Mouse (Mus musculus) kidney, adult 11 months (tissue): ENCODE results near the gene Erbb2.
A peak's percentile ranks its signal among the peaks of the same experiment; 100 is the strongest.

ENCODE experiments used
- DNase-seq: peaks from one replicate; pipeline ENCODE4 v3.0.0; 2022

Erbb2 gene

DNA sequence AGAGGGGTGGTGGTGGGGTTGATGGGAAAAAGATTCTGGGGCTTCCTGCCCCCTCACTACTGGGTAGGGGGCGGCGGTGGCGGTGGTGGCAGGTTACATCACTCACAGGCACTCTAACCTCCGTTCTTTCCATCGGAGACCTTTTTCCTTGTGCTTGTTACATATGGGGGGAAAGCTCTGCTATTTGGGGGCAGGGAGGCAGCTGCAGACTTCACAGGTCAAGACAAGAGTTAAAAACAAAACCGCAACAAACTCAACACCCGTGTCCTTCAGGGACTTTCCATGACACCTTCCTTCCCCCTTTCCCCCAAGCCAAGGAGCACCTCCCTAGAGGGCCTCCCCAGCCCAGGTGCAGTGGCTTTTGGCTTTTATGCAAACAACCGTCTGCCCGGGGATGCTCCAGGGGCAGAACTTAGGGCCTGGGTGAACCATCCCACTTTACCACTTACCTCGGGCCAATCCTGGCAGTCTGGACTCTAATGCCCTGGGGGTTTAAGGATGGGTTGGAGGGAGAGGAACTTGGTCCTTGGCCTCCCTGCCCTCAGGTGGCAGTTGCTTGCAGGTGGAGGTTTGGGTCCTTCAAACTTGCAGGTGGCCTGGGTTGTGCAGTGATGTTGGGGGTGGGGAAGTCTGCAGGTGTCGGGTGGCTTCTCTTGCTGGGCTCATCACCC is 46.9 kb downstream of the Erbb2 start:
- no peak for DNase-seq

DNA sequence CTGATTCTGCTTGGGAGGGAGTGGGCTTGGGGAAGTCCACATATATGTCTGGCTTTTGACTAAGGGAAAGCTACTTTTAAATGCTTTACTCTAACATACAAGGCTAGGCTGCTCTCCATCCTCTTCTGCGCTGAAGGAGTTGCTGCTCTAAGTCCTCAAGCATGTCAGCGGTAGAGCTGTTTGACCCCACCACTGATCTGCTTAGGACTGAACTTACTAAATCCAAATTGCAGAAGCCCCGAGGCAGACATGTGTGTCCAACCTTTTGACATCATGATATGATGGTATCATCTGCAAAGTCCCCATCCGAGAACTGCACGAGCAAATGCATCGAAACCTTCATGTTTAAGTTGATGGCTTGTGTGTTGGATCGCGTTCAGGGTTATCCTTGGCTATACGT is 47.6 kb downstream of the Erbb2 start:
- DNase-seq, result no peak

DNA sequence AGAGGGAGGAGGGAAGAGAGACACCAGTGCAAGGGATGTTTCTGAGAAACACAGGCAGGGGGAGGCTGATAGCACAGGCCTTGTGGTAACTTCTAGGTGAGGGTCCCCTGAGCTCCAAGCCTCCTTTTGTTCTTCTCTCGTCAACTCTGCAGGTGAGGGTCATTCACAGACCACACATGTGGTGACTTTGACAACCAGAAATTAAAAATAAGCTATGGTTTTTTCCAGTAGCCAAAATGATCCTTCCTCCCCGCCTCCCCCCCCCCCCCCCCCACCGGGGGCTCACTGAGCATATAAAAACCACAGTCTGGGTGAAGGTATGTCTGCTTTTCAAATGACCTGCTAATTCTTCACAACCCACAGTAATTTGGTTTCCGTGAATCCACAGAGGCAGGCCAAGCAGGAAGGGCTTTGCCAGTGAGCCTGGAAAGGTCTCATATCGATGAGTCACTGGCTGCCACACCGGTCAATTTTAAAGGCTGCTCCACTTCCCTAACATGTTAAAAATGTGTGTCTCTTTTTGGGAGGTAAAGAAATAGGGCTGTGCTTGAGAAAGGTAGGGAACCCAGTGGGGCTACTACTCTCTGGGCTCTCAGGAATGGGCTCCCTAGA is 48.9 kb downstream of the Erbb2 start:
- DNase-seq, result no peak

DNA sequence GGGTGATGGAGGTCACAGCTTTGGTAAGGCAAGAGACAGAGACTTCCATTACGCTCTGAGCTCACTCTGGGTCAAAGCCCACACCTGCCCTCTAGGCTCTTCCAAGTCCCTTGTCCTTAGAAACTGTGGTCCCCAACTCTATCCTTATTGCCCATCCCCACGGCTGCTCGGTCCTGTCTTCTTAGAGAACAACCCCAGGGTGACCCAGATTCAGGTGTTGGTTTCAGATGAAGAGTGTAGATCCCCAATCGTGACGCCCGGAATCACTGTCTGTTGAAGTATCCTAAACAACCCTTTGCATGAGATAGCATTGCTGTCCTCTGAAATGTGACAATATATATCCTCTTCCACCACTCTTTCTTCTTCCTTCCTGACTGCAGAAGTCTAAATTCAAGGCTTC is 50.0 kb downstream of the Erbb2 start:
- no peak for DNase-seq

DNA sequence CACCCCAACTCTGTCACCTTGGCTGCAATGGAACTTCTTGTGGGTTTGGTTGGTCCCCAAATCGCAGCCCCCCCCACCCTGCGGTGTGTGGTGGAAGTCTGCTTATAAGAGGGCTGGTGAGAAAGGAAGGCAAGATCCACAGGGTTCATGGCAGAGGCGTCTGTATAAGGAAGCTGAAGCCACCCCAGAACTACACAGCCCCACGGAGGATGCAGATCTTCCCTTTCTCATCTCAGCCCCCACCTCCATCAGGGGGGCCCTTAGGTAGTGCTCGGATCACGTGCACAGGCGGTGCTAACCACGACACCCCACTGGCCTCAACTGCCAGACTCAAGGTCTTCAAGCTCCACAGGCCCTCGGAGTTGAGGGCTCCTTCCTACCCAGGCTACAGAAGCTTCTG is 51.6 kb downstream of the Erbb2 start:
- no peak for DNase-seq

DNA sequence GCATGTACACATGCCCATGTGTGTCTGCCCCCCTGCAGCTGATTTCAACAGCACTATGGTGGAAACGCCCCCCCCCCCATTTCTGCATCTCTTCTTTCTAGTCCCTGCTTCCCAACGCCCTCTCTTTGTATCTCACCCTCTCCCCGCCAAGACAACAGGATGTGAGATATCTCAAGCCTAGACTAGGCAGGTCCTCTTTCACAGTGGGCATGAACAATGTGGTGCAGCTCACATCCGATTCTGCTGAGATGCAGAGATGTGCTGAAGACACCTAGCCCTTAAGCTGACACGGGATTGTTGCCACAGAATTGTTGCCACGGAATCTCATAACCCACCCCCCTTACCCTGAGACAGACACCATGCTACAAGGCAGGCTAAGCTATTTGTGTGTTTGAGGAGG is 52.2 kb downstream of the Erbb2 start:
- DNase-seq, result no peak

DNA sequence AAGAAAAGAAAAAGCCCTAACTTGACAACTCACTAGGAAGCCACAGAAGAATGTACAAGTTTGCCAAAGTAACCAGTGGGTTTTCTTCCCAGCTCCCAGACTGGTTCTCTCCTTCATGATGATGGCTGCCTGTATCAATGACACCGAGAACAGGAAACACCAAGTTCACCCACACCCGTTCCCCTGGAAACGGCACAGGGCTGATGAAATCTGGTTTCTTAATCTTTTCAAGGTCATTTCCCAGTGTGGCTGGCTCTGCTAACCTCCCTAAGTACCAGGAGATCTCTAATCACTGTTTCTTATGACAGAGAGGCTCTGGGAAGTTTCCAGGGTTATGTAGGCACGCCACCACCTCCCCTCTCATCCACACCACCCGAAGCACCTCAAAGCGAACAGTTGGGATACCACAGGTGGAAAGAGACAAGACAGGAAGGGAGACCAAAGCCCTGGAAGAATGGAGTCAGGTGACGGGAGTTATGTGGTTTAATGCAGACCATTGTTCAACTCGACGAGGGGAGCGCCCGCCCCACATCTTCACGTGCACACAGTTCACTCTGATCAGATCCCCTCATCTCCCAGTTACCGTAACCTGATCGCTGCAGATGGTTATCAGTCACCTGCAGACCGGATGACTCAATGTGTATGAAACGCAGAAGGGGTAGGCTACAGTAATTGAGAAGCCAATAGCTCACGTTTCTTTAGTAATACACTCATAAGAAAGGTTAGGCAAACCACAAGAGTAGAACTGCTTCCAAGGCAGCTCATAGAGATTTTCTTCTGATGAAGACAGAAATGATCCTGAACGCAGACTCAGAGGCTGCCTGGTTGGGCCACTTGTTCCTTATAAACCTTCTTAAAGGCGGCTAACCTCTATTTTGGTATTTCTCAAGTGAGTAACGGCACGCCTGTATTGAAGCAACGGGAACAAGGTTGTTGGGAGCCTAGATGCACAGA is 57.8 kb downstream of the Erbb2 start:
- DNase-seq, result no peak

DNA sequence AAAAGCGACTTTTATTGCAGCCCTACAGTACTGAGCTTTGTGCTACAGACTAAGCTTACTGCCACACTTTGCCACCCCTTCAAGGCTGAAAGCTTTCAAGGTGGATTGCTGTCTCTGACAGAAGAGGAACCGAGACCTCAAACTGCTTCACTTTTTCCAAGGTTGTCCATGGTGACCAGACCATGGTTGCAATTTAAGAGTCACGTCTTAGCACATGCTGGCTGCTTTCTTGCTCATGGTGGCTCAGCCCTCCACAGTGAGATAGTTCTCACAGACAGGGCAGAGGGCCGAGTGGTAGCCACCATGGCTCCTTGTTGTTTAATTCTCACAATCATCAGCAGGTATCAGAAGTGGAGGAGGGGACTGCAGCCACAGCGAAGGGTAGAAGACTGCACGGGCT is 58.5 kb downstream of the Erbb2 start:
- no peak for DNase-seq

DNA sequence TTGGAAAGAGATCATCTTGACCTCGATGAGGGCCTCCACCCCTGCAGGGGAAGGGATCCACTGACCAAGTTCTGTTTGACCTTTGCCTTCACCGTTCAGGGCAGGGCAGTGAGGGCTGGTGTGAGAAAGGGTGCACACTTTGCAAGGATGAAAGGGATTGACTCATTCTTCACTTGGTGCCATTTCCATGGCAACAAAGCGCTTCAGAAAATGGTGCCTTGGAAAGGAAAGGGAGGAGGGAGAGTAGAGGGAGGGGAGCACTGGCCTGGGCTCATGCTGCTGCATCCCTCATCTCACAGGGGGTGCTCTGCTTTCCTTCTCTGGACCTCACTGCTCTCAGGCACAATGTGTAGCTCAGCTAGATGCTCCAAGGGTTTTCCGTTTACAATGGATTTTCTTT is 60.4 kb downstream of the Erbb2 start:
- no peak for DNase-seq

DNA sequence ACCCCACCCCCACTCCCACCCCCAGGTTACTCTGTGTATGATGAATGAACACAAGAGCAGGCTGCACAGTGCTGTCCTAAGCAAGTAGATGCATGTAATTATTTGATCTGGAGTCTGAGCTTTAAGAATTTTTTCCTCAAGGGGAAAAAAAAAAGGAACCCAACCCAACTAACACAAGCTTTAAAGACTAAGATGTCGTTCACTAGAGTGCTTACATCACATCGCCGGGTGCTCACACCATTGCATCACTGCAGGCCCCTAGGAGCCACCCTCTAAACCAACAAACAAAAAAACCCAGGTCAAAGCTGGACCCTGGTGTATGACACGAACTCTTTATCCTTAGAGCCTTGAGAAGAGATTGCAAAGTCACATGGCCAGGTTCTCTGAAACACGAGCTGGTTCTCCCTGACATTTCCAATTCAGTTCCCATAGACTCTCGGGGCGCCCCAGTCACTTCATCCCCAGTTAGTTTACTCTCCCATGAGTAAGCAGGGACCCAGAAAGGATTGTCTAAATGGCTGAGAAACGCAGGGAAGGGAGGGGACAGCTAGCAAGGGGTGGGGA is 61.7 kb downstream of the Erbb2 start:
- no peak for DNase-seq

DNA sequence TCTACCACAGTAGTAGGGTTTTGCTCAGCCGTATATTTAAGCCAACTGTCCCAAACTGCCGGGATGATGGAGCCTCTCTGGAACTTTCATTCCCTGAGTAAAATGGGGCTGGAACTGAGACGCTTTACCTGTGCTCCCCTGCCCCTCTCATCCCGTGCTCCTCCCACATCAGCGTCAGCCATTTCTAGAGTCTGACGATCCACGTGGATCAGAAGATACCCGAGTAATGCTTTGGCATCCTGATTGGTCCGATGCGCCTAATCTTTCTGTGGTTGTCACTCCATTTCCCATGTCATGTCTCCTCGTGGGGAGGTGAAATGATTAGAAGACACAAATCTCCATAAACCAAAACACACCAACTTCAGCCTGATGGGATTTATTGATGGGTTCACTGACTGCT is 62.7 kb downstream of the Erbb2 start:
- no peak for DNase-seq

DNA sequence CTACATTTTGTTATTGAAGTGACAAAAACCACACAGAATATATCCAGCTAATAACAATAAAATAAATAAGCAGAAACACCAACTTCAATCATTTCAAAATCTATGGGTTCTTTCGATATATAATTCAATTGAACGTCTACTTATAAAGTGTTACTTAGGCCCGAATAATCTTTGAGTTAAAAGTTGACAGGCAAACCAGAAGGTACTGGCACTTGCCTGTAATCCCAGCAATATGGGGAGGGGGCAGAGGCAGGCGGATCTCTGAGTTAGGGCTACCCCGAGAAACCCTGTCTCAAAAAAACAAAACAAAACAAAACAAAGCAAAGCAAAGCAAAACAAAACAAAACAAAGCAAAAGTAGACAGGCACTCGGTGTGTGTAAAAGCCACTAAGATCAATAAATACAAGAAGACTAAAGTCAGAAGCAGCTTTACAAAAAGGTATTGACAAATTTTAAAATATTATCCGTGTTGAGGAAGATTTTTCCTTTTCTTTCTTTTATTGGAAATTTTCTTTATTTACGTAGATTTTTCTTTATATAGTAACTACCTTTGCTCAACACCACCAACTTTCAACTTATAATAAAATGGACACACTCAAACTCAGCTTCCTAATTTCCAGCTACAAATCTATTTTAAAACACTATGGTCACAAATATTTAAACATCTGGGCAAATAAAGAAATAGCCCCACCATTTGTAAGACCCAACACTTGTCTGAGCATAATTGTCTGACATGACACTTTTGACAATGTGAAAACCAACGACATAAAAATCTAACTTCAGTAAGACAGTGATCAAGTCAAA is 63.6 kb downstream of the Erbb2 start:
- DNase-seq, result no peak

DNA sequence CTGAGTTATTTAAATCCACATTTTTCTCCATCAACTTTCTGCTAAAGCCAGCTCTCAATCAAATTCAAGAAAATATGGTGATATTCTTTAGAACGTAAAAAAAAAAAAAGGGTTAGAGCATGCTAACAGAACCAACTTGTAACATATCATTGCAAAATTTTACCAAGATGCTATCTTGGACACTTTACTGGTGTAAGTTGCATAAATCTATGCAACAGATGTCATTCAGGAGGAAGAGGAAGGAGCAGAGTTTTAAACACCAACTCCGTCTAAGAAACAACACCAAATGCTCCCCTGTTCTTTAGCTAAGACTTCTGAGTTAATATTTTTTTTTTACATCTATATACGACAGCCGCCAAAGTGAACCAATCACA is 64.2 kb downstream of the Erbb2 start:
- no peak for DNase-seq

DNA sequence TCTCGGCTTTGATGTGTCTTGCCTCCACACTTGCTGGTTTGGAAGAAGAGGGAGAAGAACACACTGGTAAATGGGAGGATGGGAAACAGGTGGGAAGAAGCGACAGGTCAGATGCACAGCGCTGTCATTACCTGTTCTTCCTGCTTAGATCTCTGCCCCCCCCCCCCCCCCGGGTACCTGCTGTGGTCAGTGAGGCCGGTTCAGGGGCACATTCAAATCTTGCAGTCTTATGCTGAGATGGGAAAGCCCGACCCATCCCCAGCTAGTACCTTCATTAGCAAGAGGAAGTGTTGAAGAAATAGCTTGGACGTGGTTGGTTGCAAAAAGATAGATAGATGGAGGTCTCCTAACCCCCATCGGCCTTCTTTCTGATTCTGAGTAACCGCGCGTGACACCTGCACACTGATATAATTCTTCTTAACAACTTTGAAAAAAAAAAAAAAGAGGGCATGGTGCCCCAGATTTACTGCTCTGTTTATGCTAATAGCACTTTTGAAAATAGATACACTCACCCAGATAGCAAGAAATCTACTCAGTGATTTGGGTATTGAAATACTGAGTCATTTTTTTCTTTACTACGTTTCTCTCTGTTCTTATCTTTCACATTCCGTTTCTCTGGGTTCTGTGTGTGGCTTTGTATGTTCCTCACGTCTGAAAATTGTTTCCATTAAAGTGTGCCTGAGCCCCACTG is 64.9 kb downstream of the Erbb2 start:
- DNase-seq, result no peak

DNA sequence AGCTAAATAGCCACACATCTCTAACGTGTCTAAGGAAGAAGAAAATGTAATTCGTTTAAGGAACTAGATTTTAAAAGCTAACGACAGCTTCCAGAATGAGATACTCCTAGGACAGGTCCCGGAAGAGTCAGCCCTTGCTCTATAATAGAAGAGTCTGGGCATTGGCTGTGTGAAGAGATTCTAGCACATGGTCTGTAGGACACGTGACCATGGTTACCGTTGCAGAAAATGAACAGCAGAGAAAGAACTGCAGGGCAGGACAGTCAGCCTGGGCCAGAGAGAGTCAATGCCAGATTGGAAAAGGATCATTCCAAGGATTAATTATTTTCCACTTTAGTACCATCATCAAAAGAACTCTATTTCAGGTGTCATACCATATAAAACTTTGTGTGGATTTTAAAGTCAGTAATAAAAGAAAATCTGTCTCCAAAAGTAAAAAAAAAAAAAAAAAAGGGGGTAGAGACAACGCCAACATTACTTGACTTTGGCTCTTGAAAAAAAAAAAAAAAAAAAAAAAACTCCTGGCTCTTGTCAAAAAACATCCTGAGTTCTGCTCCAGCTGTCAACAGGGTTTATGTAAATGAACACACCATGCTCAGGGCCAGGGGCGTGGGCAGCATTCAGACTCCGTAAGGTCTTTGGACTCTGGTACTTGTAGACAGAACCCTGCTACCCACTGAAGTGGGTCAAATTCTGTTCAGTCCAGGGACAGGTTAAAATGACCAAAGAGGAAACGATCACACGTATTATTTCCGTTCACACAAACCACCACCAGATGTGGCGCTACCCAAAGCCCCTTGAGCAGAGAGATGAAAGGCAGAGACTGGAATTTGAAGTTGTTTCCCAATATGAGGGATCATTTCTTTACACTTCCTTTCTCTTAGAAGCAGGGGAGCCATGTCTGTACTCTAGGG is 67.0 kb downstream of the Erbb2 start:
- peak; percentile 20 for DNase-seq

DNA sequence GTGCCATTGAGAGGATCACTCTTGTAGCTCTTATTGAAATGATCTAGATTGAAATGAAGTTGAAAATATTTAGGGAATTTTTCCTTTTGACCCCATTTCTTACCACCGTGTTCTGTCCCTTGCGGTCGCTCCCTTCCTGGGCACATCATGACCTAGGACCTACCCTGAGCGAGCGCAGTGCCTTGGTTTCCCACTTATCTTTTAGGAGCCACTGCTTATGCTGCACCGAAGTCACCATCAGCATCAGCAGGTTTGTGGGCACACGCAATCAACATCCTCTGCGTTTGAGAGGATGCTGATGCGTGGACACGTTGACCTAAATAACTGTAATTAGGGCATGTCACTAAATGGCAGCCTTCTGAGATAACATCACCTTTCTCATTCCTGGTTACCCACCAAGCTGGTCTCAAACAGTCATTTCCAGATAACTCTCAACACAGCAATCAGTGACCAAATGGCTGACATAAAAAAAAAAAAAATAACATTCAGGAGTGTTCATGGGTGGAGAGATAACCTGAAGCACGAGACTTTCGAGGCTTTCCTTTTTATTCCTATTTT is 67.7 kb downstream of the Erbb2 start:
- no peak for DNase-seq

DNA sequence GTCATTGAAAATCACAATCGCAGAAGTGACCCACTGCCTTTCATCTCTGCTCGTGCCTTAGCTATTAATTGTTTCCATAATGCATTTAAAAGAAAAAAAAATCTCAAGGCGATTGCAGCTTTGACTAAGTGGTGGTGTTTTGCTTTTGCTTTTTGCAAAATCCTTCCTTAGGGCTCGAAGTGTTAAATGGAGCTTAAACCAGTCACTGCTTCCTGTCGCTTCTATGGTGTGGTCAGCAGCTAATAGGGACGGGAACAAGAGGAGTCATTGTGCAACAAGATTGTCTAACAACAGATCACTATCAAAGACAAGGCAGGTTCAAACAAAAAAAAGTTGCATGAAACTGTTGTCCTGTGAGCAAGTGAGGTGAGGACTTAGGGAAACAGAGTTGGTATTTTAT is 69.0 kb downstream of the Erbb2 start:
- DNase-seq, result no peak

DNA sequence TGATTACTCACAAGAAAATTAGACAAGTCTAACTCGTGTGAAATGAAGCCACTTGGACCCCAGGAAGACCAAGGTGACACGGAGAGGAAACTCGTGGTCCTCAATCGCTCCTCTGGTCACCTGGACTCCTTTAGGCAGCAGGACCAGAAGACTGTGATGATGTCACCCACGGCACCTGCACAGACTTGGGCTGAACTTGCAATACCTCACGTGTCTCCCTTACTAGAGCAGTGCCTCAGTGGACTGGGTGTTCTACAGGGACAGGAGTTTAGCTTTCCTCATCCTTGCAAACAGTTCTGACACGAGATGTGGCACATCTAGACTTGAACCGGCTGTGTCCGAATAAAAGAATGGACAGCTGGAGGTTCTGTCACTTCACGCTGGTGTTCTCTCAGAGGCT is 69.8 kb downstream of the Erbb2 start:
- DNase-seq, result no peak

DNA sequence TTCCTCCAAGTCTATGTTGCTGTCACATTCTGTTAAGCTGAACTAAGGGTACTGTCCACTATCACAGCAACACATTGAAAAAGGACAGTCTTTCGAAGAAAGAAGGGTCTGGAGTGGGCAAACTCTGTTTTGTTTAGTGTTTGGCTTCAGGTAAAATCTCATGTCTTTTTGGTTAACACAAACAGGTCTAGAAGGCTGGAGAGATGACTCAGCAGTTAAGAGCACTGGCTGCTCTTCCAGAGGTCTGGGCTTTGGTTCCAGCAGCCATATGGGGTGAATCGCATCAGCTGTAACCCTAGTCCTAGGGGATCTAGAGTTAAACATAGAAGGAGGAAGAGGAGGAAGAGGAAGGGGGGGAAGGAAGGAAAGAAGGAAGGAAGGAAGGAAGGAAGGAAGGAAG is 73.5 kb downstream of the Erbb2 start:
- no peak for DNase-seq
